Mouse (Mus musculus) layer of hippocampus, adult 9-10 months (tissue): Measurements from ENCODE around the gene Abcg4.
"Not testable (repeated sequence)": the region's sequence is repeated elsewhere in the genome, so short reads cannot be mapped to it uniquely, and the experiment has no call there.

ENCODE experiments used
- DNase-seq: peaks from one replicate; pipeline ENCODE4 v3.0.0; 2022; ENCODE audit warnings: low spot score

The Abcg4 gene

DNA sequence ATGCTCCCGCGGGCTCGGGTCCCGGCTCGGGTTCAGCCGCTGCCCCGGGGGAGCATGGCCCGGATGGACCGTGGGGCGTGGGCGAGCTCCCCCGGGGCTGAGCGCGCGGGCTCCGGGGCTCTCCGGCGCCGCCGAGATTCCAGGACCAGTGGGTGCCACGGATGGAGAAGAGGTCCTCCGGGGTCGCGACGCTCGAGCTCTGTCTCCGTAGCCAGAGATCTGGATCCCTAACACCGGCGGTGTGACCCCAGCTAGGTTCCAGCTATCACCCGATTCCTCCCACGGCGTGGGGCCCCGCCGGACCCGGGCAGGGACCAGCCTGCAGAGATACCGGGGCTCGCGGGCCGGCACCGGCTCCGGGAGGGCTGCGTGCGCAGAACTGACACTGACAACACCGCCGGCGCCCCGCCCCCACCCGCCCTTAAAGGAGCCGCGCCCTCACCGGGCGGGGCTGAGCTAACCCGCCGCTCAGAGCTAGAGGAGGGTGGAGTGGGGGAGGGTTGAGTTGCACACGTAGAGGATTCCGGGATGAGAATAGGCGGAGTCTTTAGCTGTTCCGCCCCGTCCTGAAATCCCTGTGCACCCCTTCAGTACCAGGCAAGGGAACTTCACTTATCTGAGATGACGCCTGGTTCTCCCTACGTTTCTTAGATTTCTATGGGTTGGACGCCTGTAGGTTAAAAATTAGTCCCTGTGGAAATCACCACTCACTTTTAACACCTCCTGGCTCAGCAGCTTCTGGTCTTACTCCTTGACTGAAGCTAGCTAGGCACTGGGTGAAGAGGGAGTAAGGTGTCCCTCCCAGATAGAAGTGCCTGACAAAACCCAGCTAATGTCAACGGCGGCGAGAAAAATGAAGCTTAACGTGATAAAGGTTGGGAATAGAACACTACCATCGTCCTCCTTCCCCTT, 31.7 kb upstream of the Abcg4 start, which contains the start of gene C2cd2l:
Gene C2cd2l (minus strand): TSS at position 399 of the 912 bp plus-strand sequence.
- peak; percentile 84 for DNase-seq

DNA sequence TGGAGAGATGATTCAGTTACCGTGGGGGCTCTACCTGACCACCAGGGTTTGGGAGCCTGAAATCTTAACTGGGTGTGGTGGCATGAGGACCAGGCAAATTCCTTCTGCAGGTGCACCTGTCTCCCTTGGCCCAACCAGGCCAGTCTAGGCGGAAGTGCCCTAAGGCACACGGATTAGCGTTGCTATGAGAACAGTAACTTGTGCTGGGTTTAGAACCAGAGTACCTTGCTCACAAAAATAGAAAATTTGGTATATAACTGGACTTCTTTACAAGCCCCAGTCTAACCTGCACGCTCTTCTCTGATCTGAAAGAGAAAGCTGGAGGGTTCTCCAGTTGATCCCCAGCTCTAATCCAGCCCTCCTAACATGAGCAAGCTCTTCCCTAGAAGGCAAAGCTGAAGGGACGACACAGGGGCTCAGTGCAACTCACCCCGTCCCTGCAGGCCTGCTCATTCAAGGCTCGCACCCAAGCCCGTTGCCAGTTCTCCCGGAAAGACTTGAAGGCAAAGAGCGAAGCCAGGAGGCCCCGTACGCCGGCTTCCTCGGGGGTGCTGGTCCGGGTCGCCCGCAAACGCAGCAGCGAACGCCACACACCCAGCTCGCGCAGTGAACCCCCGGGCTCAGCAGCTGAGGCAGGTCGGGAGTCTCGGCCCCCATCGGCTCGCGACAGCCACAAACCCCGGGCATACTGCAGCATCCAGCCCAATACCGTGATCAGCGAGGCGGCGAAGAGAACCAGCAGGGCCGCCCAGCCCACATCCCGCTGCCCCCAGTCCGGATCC, 30.9 kb upstream of the Abcg4 start:
- no peak for DNase-seq

DNA sequence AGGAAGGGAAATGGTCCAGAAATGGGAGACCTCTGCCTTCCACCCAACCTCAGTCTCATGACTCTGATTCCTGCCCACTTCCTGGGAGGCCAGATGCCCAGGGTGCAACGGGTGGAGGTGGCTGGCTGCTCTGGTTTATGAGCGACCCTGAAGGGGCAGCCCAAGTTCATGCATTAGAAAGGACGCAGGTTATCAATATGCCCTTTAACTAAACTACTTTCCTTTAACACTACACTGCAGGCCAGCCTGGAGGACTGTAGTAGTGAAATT, 30.3 kb upstream of the Abcg4 start:
- DNase-seq, result no peak

DNA sequence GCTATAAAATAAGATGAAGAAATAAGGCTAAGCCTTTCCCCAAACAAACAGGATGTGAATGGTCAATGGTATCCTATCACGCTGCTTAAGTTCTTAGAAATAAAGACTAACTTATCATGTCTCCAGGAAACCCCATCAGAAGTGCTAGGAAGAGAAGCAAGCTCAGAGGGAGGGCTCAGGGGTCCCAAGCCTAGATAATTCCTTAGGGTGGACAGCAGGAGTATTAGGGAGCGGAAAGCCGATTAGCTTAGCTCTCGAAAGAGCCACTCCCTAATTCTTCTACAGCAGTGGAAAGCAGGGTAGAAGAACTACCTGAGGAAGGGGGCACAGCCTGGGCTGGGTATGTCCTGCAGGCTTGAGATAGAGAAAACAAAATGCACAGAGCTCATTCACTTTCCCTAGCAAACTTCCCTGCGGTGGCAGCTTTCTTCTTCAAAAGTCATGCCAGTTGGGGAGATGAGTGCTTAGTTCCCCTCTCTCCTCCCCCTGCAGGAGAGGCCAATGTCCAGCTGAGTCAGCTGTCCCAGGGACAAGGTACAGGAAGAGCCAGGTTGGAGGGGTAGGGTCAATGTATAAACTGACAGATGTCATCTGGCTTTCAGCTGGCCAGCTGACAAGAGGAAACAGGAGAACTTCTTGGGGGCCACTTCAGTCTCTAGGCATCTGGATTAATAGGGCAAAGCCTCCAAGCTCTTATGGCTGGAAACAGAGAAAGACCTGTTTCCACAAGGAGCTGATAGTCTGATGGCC, 29.8 kb upstream of the Abcg4 start:
- no peak for DNase-seq

DNA sequence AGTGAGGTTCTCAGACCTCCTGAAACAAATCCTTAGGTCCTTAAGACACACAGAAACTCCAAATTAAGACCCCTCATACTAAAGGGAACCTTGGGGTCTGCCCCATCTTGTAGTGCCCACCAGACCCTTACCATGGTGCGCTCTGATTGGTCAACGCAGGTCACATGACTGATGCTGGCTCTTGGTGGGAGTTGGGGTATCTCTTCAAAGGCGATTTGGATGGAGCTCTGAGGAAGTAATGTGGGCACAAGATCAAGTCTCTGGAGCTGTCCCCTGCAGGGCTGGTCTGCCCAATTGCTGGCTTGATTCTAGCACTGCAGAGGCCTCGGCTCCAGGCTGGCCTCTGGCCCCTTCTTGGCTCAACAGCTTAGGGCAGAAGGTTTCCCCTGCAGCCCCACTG, 29.0 kb upstream of the Abcg4 start:
- DNase-seq, result no peak

DNA sequence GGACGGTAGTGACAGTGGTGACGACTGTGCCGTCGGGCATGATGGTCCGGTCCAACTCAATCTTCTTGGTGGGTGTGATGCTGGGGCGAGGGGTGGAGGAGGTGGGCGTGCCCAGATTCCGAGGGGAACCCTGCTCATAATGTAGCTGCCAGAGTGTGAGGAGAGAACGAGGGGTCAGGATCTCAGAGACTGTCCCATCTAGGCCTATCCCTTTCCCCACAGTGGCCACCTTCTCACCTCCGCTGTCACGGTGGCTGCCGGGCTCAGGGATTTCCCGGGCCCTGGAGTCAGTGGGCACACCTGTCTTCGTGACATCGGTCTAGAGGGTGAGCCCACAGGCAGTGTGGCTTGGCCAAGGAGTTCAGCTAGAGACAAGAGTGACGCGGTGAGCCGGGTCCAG, 26.5 kb upstream of the Abcg4 start:
- DNase-seq, result no peak

DNA sequence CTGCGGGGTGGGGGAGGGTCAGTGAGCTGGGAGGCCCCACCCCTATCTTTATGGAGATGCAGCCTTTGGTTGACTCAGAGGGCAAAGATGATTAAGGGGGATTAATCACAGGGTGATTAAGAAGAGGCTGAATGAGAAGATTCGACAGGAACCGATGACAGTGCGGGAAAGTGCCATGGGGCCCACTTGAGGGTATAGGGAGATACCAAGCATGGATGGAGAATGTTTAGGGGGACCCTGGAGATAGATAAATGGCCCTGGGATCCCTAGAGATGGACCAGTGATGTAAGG, 25.8 kb upstream of the Abcg4 start:
- no peak for DNase-seq

DNA sequence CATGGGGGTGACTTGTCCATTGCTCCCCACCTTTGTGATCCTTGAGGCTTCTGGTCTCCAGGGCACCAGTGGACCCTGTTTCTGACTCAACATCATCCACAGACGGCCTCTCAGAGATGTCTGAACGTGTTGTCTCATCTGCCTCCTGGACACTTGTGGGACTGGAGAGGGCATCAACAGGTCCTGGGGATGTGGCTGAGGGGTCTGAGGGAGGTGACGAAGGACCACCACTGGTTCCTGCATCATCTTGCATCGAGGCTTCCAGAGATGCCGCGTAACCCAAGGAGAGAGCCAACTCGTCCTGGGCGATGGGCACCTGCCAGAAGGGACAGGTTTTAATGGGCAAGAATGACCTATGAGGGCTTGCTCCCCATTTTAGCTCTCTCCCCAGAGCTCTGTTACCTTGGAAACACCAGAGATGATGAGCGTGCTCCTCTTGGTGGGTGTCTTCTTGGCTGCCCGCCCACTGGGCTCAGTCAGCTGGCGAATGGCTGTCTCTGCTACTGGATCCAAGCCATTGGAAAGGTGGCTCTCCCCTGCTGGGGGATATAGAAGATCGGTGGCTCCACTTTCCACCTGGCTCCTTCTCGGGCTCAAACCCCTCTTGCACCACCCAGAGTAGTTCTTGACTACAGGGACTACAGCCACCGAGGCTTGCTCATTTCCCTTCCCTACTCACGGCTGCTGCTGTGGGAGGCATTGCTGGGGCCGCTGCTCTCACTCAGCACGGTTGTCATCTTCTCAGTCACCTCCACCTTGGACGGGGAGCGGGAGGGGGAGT, 25.3 kb upstream of the Abcg4 start:
- peak; percentile 43 for DNase-seq

DNA sequence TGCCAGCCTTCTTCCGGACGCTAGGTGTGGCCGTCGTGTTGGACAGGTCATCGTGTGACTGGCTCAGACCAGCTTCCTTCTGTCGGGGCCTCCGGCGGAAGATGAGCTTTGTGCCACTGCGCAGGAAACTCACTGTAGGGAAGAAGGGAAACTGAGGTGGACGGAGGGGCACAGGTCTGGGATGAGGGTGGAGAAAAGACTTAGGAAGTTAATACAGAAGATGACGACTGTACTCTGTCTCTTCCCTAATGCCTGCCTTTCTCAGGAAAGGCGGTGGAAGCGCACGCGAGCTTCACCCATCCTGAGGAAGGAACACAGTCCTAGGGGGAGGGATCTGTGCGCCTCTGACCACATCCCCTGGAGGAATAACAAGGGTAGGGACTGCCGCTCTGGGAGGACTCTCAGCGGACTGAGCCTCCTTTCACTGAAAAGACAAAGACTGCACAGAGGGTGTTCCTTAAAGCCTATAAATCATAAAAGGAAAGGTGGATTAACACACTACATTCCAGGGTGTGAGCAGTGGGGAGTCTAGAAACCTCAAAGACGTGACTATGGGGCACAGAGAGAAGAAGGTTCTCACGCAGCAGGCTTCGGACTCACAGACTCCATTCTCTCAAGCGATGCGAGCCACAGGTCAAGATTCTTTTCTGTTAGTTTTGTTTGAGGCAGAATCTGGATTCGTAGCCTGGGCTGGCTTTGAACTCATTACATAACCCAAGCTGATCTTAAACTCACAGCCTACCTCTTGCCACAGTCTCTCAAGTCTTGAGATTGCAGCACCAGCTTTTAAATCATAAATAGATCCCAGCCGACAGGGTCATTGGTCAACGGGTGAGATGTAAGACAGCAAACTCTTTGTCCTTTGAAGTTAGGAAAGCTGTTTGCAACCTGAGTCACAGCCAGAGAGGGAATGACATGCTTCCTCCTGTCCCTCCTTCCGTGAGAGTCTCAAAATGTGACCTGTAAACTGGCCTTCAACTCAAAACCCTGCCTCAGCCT, 23.0 kb upstream of the Abcg4 start:
- DNase-seq, result no peak

DNA sequence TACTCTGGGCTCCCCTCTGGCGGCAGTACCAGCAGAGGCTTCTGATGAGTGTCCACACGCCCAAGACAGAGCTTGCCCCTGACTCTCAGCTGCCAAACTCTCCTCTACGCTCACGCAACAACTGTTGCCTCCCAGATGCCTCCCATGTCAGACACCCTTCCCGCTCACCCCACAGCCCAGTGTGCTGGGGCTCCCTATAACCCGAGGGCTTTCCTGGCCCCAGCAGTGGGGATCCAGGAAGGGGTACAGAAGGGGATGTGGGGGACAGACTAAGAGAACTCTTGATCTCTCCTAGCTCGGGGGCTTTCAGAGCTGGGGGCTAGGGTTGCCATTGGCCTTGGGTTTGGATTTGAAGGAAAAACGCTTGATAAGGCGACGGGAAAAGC, 22.3 kb upstream of the Abcg4 start:
- no peak for DNase-seq

DNA sequence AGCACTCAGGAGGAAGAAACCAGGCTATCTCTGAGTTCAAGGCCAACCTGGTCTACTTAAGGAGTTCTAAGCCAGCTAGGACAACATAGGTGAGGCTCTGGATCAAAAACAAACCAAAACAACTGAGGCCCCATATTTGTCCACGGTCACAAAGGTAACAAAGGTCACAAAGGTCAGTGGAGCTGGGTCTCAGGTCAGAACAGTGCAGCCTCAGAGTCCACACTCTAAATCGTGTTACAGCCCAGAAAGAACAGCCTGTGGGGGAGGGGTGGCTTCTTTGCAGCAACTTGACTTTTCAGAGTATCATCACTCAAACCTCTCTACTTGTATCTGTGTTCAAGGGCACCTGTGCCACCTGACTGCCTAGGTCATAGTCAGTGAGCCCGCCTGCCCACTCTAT, 21.3 kb upstream of the Abcg4 start:
- no peak for DNase-seq

DNA sequence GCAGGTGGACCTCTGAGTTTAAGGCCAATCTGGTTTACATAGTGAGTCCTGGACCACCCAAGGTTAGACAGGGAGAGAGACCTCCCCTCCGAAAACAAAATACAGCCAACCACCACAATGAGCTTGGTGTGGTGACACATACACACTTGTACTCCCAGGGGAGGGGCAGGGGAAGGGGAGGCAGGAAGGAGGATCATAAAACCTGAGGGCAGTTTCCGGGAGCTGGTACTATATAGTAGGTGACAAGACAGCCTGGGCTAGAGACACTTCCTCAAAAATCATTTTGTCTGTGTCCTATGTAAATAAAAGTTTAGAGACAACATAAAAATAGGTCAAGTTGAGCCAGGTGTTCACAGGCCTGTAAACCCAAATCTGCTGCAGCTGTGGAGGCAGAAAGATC, 18.8 kb upstream of the Abcg4 start:
- DNase-seq, result no peak

DNA sequence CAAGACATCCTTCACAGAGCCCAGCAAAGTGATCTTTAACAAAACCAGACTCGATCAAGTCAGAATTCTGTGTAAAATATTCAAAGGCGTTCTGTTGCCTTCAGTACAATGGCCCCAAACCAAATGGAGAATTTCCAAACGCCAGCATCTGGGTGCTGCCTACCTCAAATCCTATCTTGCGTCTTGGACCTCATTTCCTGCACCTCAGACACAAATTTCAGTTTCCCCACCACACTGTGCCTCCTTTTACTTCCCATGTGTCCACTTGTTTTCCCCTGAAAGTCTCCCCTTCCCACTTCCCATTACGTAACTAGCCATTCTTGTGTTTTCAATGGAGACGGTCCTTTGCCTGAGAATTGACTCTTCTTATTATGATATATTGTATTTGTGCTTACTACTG, 18.1 kb upstream of the Abcg4 start:
- no peak for DNase-seq

DNA sequence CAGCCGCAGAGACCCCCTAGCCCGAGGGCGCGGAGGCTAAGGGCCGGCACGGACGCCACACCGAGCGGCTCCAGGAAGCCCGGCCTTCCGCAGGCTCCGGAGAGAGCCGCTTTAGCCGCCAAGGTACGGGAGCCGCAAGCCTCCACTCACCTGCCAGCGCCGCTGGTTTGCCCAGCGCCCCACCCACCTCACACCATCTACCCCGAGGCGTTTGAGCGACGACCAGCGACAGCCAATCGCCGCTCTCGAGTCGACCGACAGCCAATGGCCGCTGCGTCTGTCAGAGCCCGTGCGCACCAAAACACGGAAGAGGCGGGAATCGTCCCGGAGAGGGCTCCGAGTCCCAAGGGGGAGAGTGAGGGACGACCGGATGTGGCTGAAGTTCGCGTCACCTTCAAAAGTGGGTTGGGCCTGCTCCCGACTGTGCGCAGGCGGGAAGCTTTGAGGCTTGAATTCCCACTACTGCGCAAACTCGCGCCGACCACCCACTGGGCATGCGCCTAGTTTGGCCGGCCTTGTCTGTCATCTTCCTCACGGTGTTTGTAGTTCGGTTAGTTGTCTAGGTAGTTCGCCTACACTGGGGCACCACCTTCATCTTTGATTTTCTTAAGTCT, 17.2 kb upstream of the Abcg4 start, which contains the start of gene Hinfp:
Gene Hinfp (minus strand): TSS at position 206 of the 614 bp plus-strand sequence.
- peak; percentile 94 for DNase-seq

DNA sequence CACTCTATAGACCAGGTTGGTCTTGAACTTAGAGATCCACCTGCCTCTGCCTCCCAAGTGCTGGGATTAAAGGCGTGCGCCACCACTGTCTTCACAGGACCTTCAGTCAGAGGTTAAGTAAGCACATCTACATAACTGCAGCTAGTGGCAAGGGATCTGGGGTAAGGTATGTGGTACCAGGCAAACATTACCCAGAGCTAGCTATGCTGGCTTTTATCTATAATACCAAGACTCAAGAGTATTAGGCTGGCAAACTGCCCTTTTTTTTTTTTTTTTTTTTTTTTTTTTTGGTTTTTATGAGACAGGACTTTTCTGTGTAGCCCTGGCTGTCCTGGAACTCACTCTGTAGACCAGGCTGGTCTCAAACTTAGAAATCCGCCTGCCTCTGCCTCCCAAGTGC, 11.6 kb upstream of the Abcg4 start:
- DNase-seq, result not testable (repeated sequence)

DNA sequence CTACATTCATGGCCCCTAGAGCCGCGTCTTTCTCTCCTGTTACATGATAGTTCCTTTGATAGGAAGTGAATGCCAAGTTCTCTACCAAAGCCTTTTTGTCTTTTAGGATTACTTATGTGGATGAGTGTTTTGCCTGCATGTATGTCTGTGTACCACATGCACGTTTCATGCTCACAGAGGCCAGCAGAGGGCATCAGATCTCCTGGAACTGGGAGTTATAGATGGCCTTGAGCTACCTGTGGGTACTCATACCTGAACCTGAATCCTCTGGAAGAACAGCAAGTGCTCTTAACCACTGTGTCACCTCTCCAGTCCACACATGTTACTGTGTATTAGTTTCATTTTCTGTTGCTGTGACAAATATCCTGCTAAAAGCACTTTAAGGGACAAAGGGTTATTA, 4.1 kb upstream of the Abcg4 start:
- DNase-seq, result no peak

DNA sequence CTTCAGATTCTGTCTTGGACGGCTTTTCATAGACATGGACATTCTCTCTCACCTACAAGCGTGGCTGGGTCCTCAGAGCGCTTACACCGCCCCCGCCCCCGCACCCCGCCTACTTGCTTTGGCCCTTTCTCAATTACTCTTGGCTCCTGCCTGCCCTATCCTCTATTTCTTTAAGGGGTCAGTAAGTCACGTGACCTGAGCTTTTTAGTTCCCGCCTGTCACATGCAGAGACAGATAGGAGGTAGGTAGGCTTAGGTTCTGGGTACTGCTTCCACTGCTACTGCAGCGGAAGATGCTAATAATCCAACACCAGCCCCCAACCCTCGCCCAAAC, 510 bp upstream of the Abcg4 start:
- no peak for DNase-seq

DNA sequence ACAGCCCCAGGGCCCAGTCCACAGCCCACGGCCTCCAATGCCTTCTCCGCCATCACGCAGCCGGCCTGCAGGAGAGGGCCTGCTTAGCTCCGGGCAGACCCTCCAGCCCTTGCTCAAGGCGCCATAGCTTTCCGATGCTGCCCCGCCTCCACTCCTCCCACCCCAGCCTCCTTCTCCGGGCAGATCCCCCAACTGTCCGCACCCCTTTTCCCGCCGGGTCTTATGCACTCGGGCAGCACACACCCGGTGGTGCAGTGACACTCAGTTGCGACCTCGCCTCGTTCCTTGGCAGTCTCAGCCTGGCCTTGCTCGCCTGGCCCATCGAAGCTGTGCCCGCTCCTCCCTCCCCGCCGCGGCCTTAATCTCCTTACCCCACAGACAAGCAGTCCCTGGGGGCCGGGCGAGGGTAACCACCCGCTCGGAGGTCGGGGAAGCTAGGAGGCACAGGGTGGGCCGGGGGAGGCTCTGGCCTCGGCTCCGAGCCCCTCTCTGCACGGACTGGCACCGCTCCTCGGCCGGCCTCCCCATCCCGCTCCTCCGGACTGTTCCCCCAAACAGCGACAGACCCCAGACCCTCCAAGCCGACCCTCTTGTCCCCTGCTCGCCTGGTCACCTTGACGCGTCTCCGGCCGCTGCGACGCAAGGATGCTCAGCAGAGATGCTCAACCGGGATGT, 877 bp downstream of the Abcg4 start:
- DNase-seq, result no peak

DNA sequence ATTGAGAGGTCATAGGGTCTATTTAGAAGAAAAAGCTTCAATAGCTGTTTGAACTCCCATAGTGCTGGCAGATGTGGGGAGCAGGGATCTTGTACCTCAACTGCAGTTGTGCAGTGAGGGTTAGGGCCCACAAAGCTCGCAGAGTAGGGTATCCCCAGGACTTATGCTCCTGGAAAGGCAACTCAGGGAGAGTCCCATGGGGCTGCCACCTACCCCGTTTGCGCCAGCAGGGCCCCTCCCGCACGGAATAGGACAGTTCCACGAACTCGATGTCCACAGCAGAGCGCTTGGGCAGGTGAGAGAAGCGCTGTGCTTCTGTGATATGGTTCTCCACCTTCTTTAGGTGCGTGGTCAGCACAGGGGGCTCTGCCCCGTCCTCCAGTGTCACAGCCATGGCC, 1.4 kb downstream of the Abcg4 start:
- no peak for DNase-seq

DNA sequence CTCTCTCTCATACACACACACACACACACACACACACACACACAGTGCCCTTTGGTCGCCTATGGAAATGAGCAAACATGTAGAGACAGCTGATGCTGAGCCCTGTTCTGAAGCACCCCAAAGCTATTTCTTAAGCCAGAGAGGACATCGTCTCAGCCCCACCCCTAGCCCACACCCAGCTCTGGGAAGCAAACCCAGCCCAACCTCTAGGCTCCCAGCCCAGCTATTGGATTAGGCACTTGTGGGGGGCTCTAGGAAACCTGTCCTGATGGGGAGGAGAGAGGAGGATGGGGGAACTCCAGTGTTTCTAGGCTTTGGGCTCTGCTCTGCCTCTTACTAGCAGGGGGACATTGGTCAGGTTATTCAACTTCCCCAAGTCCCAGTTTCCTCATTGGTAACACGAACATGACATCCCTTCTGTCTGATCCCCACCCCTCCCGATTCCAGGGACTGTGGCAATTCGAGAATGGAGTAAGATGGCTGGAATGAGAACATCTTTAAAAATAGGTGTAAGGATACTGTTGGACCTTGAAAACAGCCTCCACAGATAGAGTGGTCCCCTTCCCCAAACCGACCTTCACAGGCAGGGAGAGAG, 2.1 kb downstream of the Abcg4 start:
- DNase-seq, result no peak
